Mouse (Mus musculus) C2C12 (cell line): ENCODE results near the gene Ssbp3. TPM values are rescaled to one million over a fixed set of nuclear protein-coding genes. Genes with fewer than 3 reads are reported as not detected.

Experiments
- H3K27me3 ChIP-seq: one replicate; pipeline ENCODE4 v1.6.1; 2011; ENCODE audit not compliant: control insufficient read depth, insufficient read depth, insufficient read length
- H3K36me3 ChIP-seq: one replicate; pipeline ENCODE4 v1.6.1; 2011; ENCODE audit not compliant: control insufficient read depth, insufficient read depth
- H3K4me3 ChIP-seq: one replicate; pipeline ENCODE4 v1.5.1; 2011; ENCODE audit warnings: mild to moderate bottlenecking, control low read depth; ENCODE audit not compliant: poor library complexity, insufficient read depth, severe bottlenecking
- H3K79me2 ChIP-seq: one replicate; pipeline ENCODE4 v1.6.1; 2011; ENCODE audit not compliant: control insufficient read depth, insufficient read depth
- H3K79me3 ChIP-seq: one replicate; pipeline ENCODE4 v1.6.1; 2011; ENCODE audit warnings: low read depth, control low read depth
- H3ac ChIP-seq: one replicate; pipeline ENCODE3; 2011; ENCODE audit warnings: low read depth; ENCODE audit not compliant: control insufficient read depth, insufficient read length
- CEBPB ChIP-seq: IDR thresholded peaks from one replicate; pipeline ENCODE4 v1.6.1; 2011; ENCODE audit warnings: low read depth, mild to moderate bottlenecking, control low read depth, moderate library complexity
- CTCF ChIP-seq: IDR thresholded peaks from one replicate; pipeline ENCODE4 v1.5.1; 2011; ENCODE audit not compliant: control insufficient read depth, insufficient read depth, insufficient read length
- FOSL1 ChIP-seq: IDR thresholded peaks from one replicate; pipeline ENCODE4 v1.8.0; 2011; ENCODE audit warnings: mild to moderate bottlenecking, low read length; ENCODE audit not compliant: poor library complexity, insufficient read depth, severe bottlenecking
- MAX ChIP-seq: IDR thresholded peaks from one replicate; pipeline ENCODE4 v1.6.1; 2011; ENCODE audit warnings: mild to moderate bottlenecking, control low read depth
- MYOD1 ChIP-seq: IDR thresholded peaks from one replicate; pipeline ENCODE4 v1.6.1; 2011; ENCODE audit warnings: low read depth; ENCODE audit not compliant: control insufficient read depth, insufficient read length
- MYOG ChIP-seq: IDR thresholded peaks from one replicate; pipeline ENCODE4 v1.6.1; 2011; ENCODE audit not compliant: control insufficient read depth, insufficient read length; ENCODE audit errors: extremely low read depth
- USF1 ChIP-seq: IDR thresholded peaks from one replicate; pipeline ENCODE4 v1.6.1; 2011; ENCODE audit warnings: low read depth, mild to moderate bottlenecking, control low read depth, moderate library complexity
- polyA plus RNA-seq: library from polyadenylated mRNA; unstranded; fragments of >200 nt; fragmentation: generic; extraction: Trizol; gene quantifications from one replicate; pipeline ENCODE4 v1.2.1, GENCODE M21; 2012; ENCODE audit warnings: missing spikeins

Ssbp3 gene
- polyA plus RNA-seq, 1 experiment = 74.7 TPM

DNA sequence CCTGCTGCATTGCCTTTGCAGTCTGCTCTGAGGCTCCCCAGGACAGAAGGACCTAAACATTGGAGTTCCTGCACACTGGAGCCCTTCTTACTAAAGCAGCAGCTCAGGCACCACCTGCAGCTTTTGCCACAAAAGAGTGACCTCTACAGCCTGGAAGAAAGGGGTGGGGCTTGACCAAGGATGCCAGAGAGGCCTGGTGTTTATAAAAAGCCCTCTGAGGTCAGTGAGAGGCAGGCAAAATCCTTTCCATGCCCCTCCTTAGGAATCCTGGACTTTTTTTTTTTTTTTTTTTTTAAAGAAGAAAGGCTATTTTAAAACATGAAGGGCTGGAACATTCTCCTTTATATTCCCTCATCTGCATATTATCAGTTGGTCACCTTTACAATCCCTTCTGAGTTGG lies 42.7 kb downstream of the Ssbp3 start:
- H3K4me3 ChIP-seq = no peak overlapping the region
- no peaks in the 10 kb centered on the region for H3K27me3 ChIP-seq
- no peak for TF ChIP-seq FOSL1
- TF ChIP-seq MYOD1 = no peak
- no peak for TF ChIP-seq CTCF
- TF ChIP-seq CEBPB = no peak
- no peak for TF ChIP-seq MAX
- no peak for TF ChIP-seq USF1
- no peak for TF ChIP-seq MYOG
- peaks cover 40% of the 10 kb centered on the region for H3K79me3 ChIP-seq
- peaks cover 94% of the 10 kb centered on the region for H3K79me2 ChIP-seq
- no peak overlapping the region for H3ac ChIP-seq
- peaks cover 19% of the 10 kb centered on the region for H3K36me3 ChIP-seq

DNA sequence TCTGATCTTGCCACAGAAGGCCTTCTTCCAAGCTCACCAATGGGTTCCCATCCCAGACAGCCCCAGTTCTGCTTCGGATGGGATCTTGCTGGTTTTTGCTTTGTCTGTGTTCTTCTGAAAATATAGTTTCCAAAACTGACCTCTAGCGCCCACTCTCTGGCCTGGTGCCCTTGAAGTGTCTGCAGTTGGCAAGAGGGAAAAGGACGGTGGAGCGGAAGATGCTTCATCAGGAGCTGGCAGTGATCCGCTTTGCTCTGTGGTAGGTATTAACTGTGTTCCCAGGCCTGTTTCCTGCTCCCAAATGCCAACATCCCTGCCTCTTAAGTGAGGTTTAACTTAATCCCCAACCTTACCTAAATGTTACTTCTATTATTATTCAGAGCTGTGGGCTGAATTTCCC lies 43.3 kb downstream of the Ssbp3 start:
- H3K27me3 ChIP-seq = no peaks in the 10 kb centered on the region
- H3K4me3 ChIP-seq = no peak overlapping the region
- peaks cover 94% of the 10 kb centered on the region for H3K79me2 ChIP-seq
- peaks cover 19% of the 10 kb centered on the region for H3K36me3 ChIP-seq
- TF ChIP-seq MAX (no peak), FOSL1 (no peak), CEBPB (no peak), MYOD1 (no peak), USF1 (no peak), CTCF (no peak), MYOG (no peak)
- no peak overlapping the region for H3ac ChIP-seq
- peaks cover 45% of the 10 kb centered on the region for H3K79me3 ChIP-seq

DNA sequence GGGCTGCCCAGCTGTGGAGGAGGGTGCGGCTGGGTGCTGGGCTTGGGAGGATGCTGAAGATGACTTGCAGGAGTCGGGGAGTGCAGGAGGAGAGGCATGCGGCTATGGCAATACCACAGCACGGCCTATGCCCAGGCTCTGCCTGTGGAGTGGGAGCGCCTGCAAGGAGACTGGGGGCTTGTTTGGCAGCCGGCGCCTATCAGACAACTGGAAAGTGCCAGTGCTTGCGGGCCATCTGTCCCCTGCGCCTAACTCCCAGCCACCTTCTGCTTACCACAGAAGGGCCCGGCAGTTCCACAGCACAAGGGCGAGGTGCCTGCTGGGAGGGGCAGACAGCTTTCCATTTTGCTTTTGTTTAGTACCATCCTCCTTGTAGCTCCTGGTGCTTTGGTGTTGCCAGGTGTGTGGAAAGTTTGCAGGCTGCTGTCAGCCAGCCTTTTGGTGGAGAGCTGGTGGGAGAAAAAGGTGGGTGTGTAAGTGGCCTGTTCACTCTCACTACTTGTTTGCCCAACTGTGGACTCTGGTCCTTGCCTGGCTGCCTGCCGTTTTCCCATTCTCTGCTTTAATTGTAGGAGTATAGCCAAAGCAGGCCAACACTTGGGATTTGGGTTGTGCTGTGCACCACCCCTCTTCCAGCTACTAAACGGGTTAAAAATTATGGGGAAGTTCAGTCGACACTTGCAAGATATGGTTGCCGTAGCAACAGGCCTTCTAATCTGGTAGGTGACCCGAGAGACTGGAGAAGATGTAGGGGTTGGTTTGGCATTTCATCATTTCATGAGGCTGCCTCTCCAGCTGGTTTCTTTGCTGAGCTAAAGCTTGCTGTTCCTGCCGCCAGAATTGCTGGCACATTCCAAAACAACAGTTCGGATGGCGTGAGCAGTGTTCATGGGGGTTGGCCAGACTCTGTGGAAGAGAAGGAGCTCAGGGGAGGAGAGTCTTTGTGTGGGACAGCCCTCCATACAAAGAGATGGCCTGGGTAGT lies 45.5 kb downstream of the Ssbp3 start:
- TF ChIP-seq USF1 = no peak
- TF ChIP-seq MYOD1 = no peak
- TF ChIP-seq FOSL1 = no peak
- no peak for TF ChIP-seq CEBPB
- no peak for TF ChIP-seq MYOG
- TF ChIP-seq CTCF = no peak
- H3K79me3 ChIP-seq = peaks cover 47% of the 10 kb centered on the region
- no peak overlapping the region for H3K4me3 ChIP-seq
- peaks cover 94% of the 10 kb centered on the region for H3K79me2 ChIP-seq
- peaks cover 25% of the 10 kb centered on the region for H3K36me3 ChIP-seq
- H3K27me3 ChIP-seq = no peaks in the 10 kb centered on the region
- no peak overlapping the region for H3ac ChIP-seq

DNA sequence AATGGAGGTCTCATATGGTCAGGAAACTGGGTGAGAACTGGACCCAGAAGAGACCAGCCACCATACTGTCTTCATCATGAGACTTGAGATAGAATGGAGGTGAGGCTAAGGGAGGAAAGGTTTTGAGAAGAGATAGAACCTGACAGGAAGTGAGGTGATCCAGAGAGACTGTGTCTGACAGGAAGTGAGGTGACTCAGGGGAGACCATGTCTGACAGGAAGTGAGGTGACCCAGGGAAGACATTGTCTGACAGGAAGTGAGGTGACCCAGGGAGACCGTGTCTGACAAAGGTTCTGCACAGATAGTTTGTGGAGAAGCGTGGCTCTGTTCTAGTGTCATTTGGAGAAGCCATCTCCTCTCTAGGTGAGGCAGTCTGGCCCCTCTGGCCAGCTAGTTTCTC lies 47.6 kb downstream of the Ssbp3 start:
- Histone ChIP-seq H3K4me3 (no peak overlapping the region), H3K79me2 (peaks cover 99% of the 10 kb centered on the region), H3K27me3 (no peaks in the 10 kb centered on the region), H3K79me3 (peaks cover 59% of the 10 kb centered on the region), H3ac (no peak overlapping the region), H3K36me3 (peaks cover 27% of the 10 kb centered on the region)
- TF ChIP-seq FOSL1 (no peak), USF1 (no peak), CTCF (no peak), CEBPB (no peak), MAX (no peak), MYOD1 (no peak), MYOG (no peak)

DNA sequence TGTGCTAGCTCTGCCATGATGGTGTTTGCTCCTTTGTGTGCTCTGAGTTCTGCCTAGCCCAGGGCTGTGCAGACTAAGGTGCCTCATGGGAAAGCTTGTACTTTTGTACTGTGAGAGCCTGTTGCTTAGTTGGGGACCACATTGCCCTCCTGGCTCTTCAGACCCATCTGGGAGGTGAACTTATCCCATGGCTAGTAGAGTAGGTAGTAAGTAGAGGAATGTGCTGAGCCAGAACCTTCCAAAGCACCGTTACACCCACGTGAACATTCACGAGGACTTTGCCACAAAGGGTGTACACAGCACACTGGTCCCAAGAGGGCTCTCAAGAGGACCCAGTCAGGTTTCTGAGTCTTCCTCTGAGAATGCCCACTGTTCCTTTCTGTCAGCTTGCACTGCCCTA lies 48.1 kb downstream of the Ssbp3 start:
- Histone ChIP-seq H3K79me2 (peaks cover 99% of the 10 kb centered on the region), H3ac (no peak overlapping the region), H3K27me3 (no peaks in the 10 kb centered on the region), H3K4me3 (no peak overlapping the region), H3K36me3 (peaks cover 26% of the 10 kb centered on the region), H3K79me3 (peaks cover 60% of the 10 kb centered on the region)
- TF ChIP-seq CEBPB = no peak
- TF ChIP-seq MYOD1 = no peak
- TF ChIP-seq MYOG = no peak
- TF ChIP-seq FOSL1 = no peak
- TF ChIP-seq MAX = no peak
- TF ChIP-seq CTCF = no peak
- no peak for TF ChIP-seq USF1
